In the genomic region with DNA sequence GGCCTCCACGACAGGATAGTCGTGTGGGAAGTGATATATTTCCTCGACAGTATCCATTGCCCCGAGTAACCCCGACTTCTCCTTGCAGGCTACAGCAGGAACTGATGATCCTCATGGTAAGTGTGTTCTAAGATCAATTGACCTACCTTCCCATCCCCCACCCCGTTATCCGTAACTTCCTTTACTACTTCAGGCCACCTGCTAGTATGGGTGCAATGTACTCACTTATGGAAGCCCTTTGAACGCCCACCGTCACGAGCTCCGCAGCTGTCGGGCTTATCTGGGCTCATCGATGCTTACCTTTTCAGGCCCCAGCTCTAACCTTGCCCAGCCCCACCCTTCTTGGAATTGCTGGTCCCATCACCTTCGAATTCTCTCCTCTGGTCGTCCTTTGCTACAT, we compare ENCODE assay signal across 8 mouse cellular contexts. TPM values are rescaled to one million over a fixed set of nuclear protein-coding genes. Genes with fewer than 3 reads are reported as not detected.
DNase-seq lines count a peak whose midpoint lies in the region; ATAC-seq lines count a peak whose summit lies in the region.

No protein-coding gene starts in this region.

- no peak for DNase-seq in kidney, adult 8-10 months
- peak; percentile 23 for DNase-seq in embryonic facial prominence, embryonic 10.5 days (ENCODE audit: low spot score)
- DNase-seq in urinary bladder, adult 2 months (ENCODE audit: low spot score) = no peak
- no peak for DNase-seq in kidney, adult 18-20 months
- DNase-seq in spleen, postnatal 36 days (ENCODE audit: low spot score in 2 of 2) = no peak

- H3K9me3 ChIP-seq in kidney, embryonic 15.5 days (replicated peaks) = no peaks in the 10 kb centered on the region
- H3K9me3 ChIP-seq in embryonic facial prominence, embryonic 10.5 days = no peaks in the 10 kb centered on the region
- H3K9me3 ChIP-seq in intestine, embryonic 16.5 days (ENCODE audit: control insufficient read depth, low read length) = no peaks in the 10 kb centered on the region
- H3K9me3 ChIP-seq in neural tube, embryonic 12.5 days = no peaks in the 10 kb centered on the region

- peaks cover 58% of the 10 kb centered on the region for H3K36me3 ChIP-seq in kidney, embryonic 15.5 days
- H3K36me3 ChIP-seq in embryonic facial prominence, embryonic 10.5 days (replicated peaks) = peaks cover 67% of the 10 kb centered on the region
- peaks cover 12% of the 10 kb centered on the region for H3K36me3 ChIP-seq in intestine, embryonic 16.5 days (ENCODE audit: control insufficient read depth, insufficient read depth, low read length)
- peaks cover 46% of the 10 kb centered on the region for H3K36me3 ChIP-seq in neural tube, embryonic 12.5 days

- 0 out of 2 replicates have a peak, but pooled peaks have one; percentile 0 for ATAC-seq in kidney, embryonic 15.5 days (replicated peaks; ENCODE audit: low FRiP score)
- peak; percentile 32; the same call in 1 of the 2 replicates for ATAC-seq in intestine, embryonic 16.5 days
- ATAC-seq in neural tube, embryonic 12.5 days (ENCODE audit: low FRiP score, low read depth) = no peak

- H3K27me3 ChIP-seq in kidney, embryonic 15.5 days = no peaks in the 10 kb centered on the region
- no peaks in the 10 kb centered on the region for H3K27me3 ChIP-seq in embryonic facial prominence, embryonic 10.5 days (replicated peaks; ENCODE audit: low read depth, poor library complexity, severe bottlenecking)
- H3K27me3 ChIP-seq in intestine, embryonic 16.5 days (replicated peaks; ENCODE audit: control insufficient read depth, insufficient read depth, low read length) = no peaks in the 10 kb centered on the region
- no peaks in the 10 kb centered on the region for H3K27me3 ChIP-seq in neural tube, embryonic 12.5 days (replicated peaks)

- H3K9ac ChIP-seq in kidney, embryonic 15.5 days = peak overlapping the region; percentile 80
- H3K9ac ChIP-seq in intestine, embryonic 16.5 days (ENCODE audit: low read depth, low read length) = peak overlapping the region; percentile 80
- peak overlapping the region; percentile 52 for H3K9ac ChIP-seq in neural tube, embryonic 12.5 days

- 2% methylated on average over 15 of the region's 15 CpGs for WGBS in kidney, embryonic 15.5 days
- WGBS in embryonic facial prominence, embryonic 10.5 days = 6% methylated on average over 15 of the region's 15 CpGs
- WGBS in intestine, embryonic 16.5 days = 2% methylated on average over 15 of the region's 15 CpGs
- 5% methylated on average over 15 of the region's 15 CpGs for WGBS in neural tube, embryonic 12.5 days

- peak overlapping the region; percentile 84 for H3K4me3 ChIP-seq in kidney, embryonic 15.5 days (replicated peaks)
- peak overlapping the region; percentile 96 for H3K4me3 ChIP-seq in embryonic facial prominence, embryonic 10.5 days
- peak overlapping the region; percentile 80 for H3K4me3 ChIP-seq in intestine, embryonic 16.5 days (ENCODE audit: low read length)
- peak overlapping the region; percentile 65 for H3K4me3 ChIP-seq in neural tube, embryonic 12.5 days

- peak overlapping the region; percentile 76 for H3K27ac ChIP-seq in kidney, embryonic 15.5 days
- H3K27ac ChIP-seq in embryonic facial prominence, embryonic 10.5 days (replicated peaks) = peak overlapping the region; percentile 97
- peak overlapping the region; percentile 62 for H3K27ac ChIP-seq in intestine, embryonic 16.5 days (ENCODE audit: low read length)
- H3K27ac ChIP-seq in neural tube, embryonic 12.5 days = no peak overlapping the region

- H3K4me2 ChIP-seq in kidney, embryonic 15.5 days = peak overlapping the region; percentile 80
- H3K4me2 ChIP-seq in intestine, embryonic 16.5 days (ENCODE audit: low read depth, low read length) = peak overlapping the region; percentile 60
- peak overlapping the region; percentile 78 for H3K4me2 ChIP-seq in neural tube, embryonic 12.5 days (replicated peaks)

- peaks cover 34% of the 10 kb centered on the region for H3K4me1 ChIP-seq in kidney, embryonic 15.5 days
- H3K4me1 ChIP-seq in embryonic facial prominence, embryonic 10.5 days = peaks cover 28% of the 10 kb centered on the region
- peaks cover 22% of the 10 kb centered on the region for H3K4me1 ChIP-seq in intestine, embryonic 16.5 days (ENCODE audit: control insufficient read depth, insufficient read depth, low read length)
- H3K4me1 ChIP-seq in neural tube, embryonic 12.5 days = peaks cover 22% of the 10 kb centered on the region

RNA-seq across cellular contexts. Expression of gene Ube2c, which starts 0.6 kb away (rescaled TPM):
- 517 and 530 TPM in 2 replicates for polyA plus RNA-seq in kidney, embryonic 15.5 days (2015; fragmentation: Nextera tagmentation; extraction: Ambion mirVana)
- 571 and 605 TPM in 2 replicates for polyA plus RNA-seq in embryonic facial prominence, embryonic 10.5 days (2016; fragmentation: Nextera tagmentation; extraction: Ambion mirVana)
- 360 and 426 TPM in 2 replicates for polyA plus RNA-seq in intestine, embryonic 16.5 days (2015; fragmentation: Nextera tagmentation; extraction: Ambion mirVana)
- polyA plus RNA-seq in neural tube, embryonic 12.5 days (2016; fragmentation: Nextera tagmentation; extraction: Ambion mirVana) = 311 and 340 TPM in 2 replicates
- polyA plus RNA-seq in urinary bladder, adult 2 months (2012; rRNA removed) = 7.3 and 7.9 TPM in 2 replicates

RNA-seq across cellular contexts. Expression of gene Tnnc2, which starts 9.5 kb away (rescaled TPM):
- polyA plus RNA-seq in kidney, embryonic 15.5 days (2015; fragmentation: Nextera tagmentation; extraction: Ambion mirVana) = 40.1 and 87.2 TPM in 2 replicates
- not detected in 2 replicates for polyA plus RNA-seq in embryonic facial prominence, embryonic 10.5 days (2016; fragmentation: Nextera tagmentation; extraction: Ambion mirVana)
- polyA plus RNA-seq in intestine, embryonic 16.5 days (2015; fragmentation: Nextera tagmentation; extraction: Ambion mirVana) = 3.2 and 3.9 TPM in 2 replicates
- polyA plus RNA-seq in neural tube, embryonic 12.5 days (2016; fragmentation: Nextera tagmentation; extraction: Ambion mirVana) = 26.2 and 36.5 TPM in 2 replicates
- polyA plus RNA-seq in urinary bladder, adult 2 months (2012; rRNA removed) = 21.9 and 26.7 TPM in 2 replicates

RNA-seq across cellular contexts. Expression of gene Snx21, which starts 15.3 kb away (rescaled TPM):
- polyA plus RNA-seq in kidney, embryonic 15.5 days (2015; fragmentation: Nextera tagmentation; extraction: Ambion mirVana) = 21.5 and 24.0 TPM in 2 replicates
- polyA plus RNA-seq in embryonic facial prominence, embryonic 10.5 days (2016; fragmentation: Nextera tagmentation; extraction: Ambion mirVana) = 10.7 and 11.9 TPM in 2 replicates
- polyA plus RNA-seq in intestine, embryonic 16.5 days (2015; fragmentation: Nextera tagmentation; extraction: Ambion mirVana) = 18.3 and 19.6 TPM in 2 replicates
- 14.2 and 15.6 TPM in 2 replicates for polyA plus RNA-seq in neural tube, embryonic 12.5 days (2016; fragmentation: Nextera tagmentation; extraction: Ambion mirVana)
- 24.4 and 29.0 TPM in 2 replicates for polyA plus RNA-seq in urinary bladder, adult 2 months (2012; rRNA removed)

RNA-seq across cellular contexts. Expression of gene Dnttip1, which starts 24.5 kb away (rescaled TPM):
- polyA plus RNA-seq in kidney, embryonic 15.5 days (2015; fragmentation: Nextera tagmentation; extraction: Ambion mirVana) = 74.6 and 75.1 TPM in 2 replicates
- 85.1 and 88.8 TPM in 2 replicates for polyA plus RNA-seq in embryonic facial prominence, embryonic 10.5 days (2016; fragmentation: Nextera tagmentation; extraction: Ambion mirVana)
- polyA plus RNA-seq in intestine, embryonic 16.5 days (2015; fragmentation: Nextera tagmentation; extraction: Ambion mirVana) = 55.9 and 56.9 TPM in 2 replicates
- polyA plus RNA-seq in neural tube, embryonic 12.5 days (2016; fragmentation: Nextera tagmentation; extraction: Ambion mirVana) = 85.6 and 92.2 TPM in 2 replicates
- polyA plus RNA-seq in urinary bladder, adult 2 months (2012; rRNA removed) = 36.1 and 36.7 TPM in 2 replicates

RNA-seq across cellular contexts. Expression of gene Wfdc3, which starts 24.5 kb away (rescaled TPM):
- 1.2 and 1.3 TPM in 2 replicates for polyA plus RNA-seq in kidney, embryonic 15.5 days (2015; fragmentation: Nextera tagmentation; extraction: Ambion mirVana)
- 0.87 and 0.95 TPM in 2 replicates for polyA plus RNA-seq in embryonic facial prominence, embryonic 10.5 days (2016; fragmentation: Nextera tagmentation; extraction: Ambion mirVana)
- polyA plus RNA-seq in intestine, embryonic 16.5 days (2015; fragmentation: Nextera tagmentation; extraction: Ambion mirVana) = 1.3 and 1.8 TPM in 2 replicates
- 0.44 and 0.72 TPM in 2 replicates for polyA plus RNA-seq in neural tube, embryonic 12.5 days (2016; fragmentation: Nextera tagmentation; extraction: Ambion mirVana)
- 0.81 and 0.96 TPM in 2 replicates for polyA plus RNA-seq in urinary bladder, adult 2 months (2012; rRNA removed)

Comparison
In these comparisons a context has a peak if more than half of its experiments do, and no peak if none do; other contexts are left out.
1. RNA of gene Ube2c, which starts 0.6 kb away (polyA plus RNA-seq): 571 to 605 TPM in embryonic facial prominence, embryonic 10.5 days, 517 to 530 TPM in kidney, embryonic 15.5 days, 360 to 426 TPM in intestine, embryonic 16.5 days and 311 to 340 TPM in neural tube, embryonic 12.5 days; 7.3 to 7.9 TPM in urinary bladder, adult 2 months; every median in the first group is over 10 times any median in the second.
2. Peak in every context shown above with its lines, with median percentiles within 50 percentile points of each other: H3K4me2 ChIP-seq, H3K4me3 ChIP-seq and H3K9ac ChIP-seq.